Mouse (Mus musculus): ENCODE results near the gene Lce1d.
A peak's percentile ranks its signal among the peaks of the same experiment; 100 is the strongest.

Gene Lce1d

GRCm38 (mm10) chr3:92687110-92687509 is at the start of gene Lce1d:
Gene Lce1d (minus strand): TSS chr3:92687210.
- no peak for DNase-seq

DNA sequence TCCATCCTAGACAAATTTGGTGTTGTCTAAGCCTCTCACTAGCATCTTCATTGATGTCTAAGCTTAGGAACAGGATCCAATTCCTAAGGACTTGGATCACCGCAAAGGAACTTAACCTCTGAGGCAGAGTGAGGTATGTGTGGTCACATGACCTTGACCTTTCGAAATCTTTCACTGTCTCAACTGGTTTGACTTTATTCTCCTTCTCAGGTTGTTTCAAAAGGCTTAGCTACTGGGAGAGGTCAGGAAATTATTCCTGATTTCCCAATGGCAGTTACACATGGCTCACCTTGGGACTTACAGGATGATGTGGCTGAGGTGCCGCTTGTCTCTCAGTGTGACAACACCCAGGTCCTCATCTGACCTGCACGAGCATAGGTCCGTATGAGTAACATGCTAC is 35.6 kb upstream of the Lce1d start:
- no peak for DNase-seq

GRCm38 (mm10) chr3:92720250-92720649 is 33.2 kb upstream of the Lce1d start, which contains the start of gene Lce1f:
Gene Lce1f (minus strand): TSS chr3:92720350.
- no peak for DNase-seq

GRCm38 (mm10) chr3:92715122-92715521 is 28.1 kb upstream of the Lce1d start:
- DNase-seq: no peak

- DNase-seq: no peak
Observed at GRCm38 (mm10) chr3:92708974-92709373, 22.0 kb upstream of the Lce1d start, which contains the start of gene Lce1e. Gene Lce1e (minus strand): TSS chr3:92709074.

DNA sequence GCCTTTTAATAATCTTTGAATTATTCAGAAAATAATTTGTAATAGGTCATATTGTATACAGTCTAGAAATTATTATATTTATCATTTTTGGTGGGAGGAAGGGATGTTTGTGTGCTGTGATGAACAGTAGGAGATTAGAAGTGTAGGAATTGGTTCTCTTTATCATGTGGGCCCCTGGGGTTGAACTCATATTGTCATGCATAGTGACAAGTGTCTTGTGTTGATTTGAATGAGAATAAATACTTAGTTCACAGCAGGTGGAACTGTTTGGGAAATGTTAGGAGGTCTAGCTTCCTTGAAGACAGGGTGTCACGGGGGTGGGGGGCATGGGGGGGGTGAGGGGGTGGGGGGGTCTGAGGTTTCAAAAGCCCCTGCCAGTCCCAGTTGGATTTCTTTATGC is 7.6 kb upstream of the Lce1d start:
- DNase-seq: no peak

- DNase-seq: no peak
Observed at GRCm38 (mm10) chr3:92691688-92692087, 4.7 kb upstream of the Lce1d start.

DNA sequence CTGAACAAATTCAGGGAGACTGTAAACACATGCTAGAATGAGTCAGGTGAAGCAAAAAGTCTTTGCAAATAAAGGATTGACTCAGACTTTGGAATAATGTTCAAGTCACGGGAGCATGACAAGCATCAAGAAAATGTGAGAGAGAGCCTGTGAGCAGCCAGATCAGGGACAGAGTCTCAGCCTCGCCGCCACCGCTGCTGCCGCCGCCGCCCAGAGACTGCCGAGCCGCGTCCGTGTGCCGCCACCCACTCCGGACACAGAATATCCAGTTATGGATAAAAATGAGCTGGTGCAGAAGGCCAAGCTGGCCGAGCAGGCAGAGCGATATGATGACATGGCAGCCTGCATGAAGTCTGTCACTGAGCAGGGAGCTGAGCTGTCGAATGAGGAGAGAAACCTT is 2.1 kb upstream of the Lce1d start:
- peak; percentile 6 for DNase-seq

- DNase-seq: no peak
Observed at GRCm38 (mm10) chr3:92678947-92679346, 8.1 kb downstream of the Lce1d start, which contains the start of gene Lce1c. Gene Lce1c (plus strand): TSS chr3:92679247.

DNA sequence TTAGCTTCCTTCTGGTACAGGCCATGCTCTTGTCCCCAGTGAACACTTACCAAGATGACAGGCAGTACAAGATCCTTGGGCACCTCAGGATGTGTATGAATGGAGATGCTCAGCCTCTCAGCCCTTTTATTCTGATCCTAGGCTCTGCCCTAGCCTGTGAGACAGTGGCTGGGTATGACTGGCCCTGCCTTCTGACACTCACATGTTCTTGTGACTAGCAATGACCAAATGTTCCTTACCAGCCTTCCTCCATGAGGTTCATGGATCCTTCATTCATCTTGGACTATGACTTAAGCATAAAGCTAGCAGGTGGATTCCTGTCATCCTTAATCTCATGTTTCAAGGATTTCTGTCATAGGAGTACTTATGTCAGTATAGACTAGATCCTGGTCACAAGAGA is 16.8 kb downstream of the Lce1d start, which contains the start of gene Lce1a2:
Gene Lce1a2, minus strand, starts transcription at position 101 of the 400 bp plus-strand sequence.
- DNase-seq: no peak

DNA sequence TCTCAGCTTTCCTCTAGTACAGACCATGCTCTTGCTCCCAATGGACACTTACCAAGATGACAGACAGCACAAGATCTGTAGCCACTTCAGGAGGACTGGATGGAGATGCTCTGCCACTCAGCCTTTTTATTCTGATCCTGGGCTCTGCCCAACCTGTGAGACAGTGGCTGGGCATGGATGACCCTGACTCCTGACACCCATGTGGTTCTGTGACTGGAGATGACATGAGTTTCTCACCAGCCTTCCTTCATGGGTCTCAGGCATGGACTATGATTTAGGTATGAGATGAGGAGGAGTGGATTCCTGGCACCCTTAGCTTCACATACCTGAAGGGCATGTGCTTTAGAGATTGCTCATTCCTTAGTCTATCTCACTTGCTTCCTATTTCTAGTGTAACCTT is 30.2 kb downstream of the Lce1d start, which contains the start of gene Lce1b:
Gene Lce1b, minus strand, starts transcription at position 101 of the 400 bp plus-strand sequence.
- no peak for DNase-seq

DNA sequence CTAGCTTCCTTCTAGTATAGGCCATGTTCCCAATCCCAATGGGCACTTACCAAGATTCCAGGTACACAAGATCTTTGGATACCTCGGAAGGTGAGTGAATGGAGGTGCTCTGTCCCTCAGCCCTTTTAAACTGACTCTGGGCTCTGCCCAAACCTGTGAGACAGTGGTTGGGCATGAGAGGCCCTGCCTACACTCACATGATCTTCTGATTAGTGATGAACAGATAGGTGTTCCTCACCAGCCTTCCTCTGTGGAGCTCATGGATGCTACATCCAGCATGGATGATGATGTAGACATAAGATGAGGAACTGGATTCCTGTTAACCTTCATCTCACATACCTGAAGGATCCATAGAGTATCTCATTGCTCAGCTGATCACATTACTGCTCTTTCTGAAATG is 38.8 kb downstream of the Lce1d start, which contains the start of gene Lce1a1:
Gene Lce1a1, minus strand, starts transcription at position 101 of the 400 bp plus-strand sequence.
- DNase-seq: no peak

DNA sequence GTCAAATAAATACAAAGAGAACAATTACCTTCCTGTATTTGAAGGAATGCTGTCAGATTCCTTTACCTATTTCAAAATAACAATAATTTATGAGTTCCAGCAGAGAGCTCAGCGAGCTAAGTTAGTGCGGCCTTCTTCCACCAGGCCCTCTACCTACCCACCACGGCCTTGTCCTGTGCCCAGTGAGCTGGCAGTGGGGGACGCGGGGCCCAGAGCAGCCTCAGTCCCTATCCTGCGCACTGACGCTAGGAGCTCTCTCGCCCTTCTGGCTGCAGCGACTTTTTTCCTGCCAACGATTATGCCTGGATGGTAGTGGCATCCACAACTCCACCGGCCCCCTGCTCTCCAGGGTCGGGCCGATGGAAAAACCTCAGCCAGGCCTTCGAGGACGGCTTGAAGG is 47.2 kb downstream of the Lce1d start:
- no peak for DNase-seq

DNA sequence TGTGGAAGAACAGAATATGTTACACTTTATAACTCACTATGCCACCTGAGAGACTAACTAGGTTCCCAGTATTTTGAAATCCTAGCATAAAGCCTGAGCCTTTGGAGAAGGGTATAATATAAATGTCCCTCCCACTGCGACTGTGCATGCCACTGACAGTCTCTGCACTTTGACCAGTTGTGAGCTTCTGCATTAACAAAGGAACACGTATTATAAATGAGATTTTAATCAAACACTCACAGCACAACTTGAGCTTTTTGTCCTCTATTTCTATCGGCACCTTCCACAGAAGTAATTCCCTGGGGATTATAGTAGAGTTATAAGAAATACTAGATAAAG is 48.4 kb downstream of the Lce1d start:
- DNase-seq: no peak

GRCm38 (mm10) chr3:92637745-92638652 is 49.0 kb downstream of the Lce1d start:
- no peak for DNase-seq

Data from right cerebral cortex, postnatal 4 days (tissue).